Mouse (Mus musculus) WW6 (cell line): ENCODE data around the gene Cnot10.
A peak's percentile ranks its signal among the peaks of the same experiment; 100 is the strongest.

Experiments
- DNase-seq: peaks from one replicate; pipeline ENCODE4 v3.0.0-alpha.2; 2013; ENCODE audit warnings: low read depth, low spot score

The Cnot10 gene

GRCm38 (mm10) chr9:114584183-114585016 lies 55.6 kb downstream of the Cnot10 start:
- peak; percentile 70 for DNase-seq

- peak; percentile 73 for DNase-seq
These were observed 56.2 kb downstream of the Cnot10 start for GRCm38 (mm10) chr9:114583812-114584182.

- DNase-seq, result no peak
These were observed 61.3 kb downstream of the Cnot10 start for GRCm38 (mm10) chr9:114578646-114579045.

GRCm38 (mm10) chr9:114576001-114576400 lies 64.0 kb downstream of the Cnot10 start:
- no peak for DNase-seq

GRCm38 (mm10) chr9:114573528-114573927 lies 66.5 kb downstream of the Cnot10 start:
- no peak for DNase-seq

GRCm38 (mm10) chr9:114568682-114569474 lies 71.1 kb downstream of the Cnot10 start:
- DNase-seq, result no peak

GRCm38 (mm10) chr9:114564667-114565066 lies 75.3 kb downstream of the Cnot10 start:
- DNase-seq, result no peak

- no peak for DNase-seq
These were observed 76.0 kb downstream of the Cnot10 start, which contains the start of gene Trim71 for GRCm38 (mm10) chr9:114563761-114564606. Gene Trim71, minus strand, starts transcription at chr9:114564369.

- DNase-seq, result no peak
These were observed 76.8 kb downstream of the Cnot10 start for GRCm38 (mm10) chr9:114562919-114563751.

- no peak for DNase-seq
These were observed 77.7 kb downstream of the Cnot10 start for GRCm38 (mm10) chr9:114562031-114562918.

- DNase-seq, result no peak
These were observed 78.4 kb downstream of the Cnot10 start for GRCm38 (mm10) chr9:114561671-114561971.

- DNase-seq, result no peak
These were observed 79.0 kb downstream of the Cnot10 start for GRCm38 (mm10) chr9:114560771-114561670.

GRCm38 (mm10) chr9:114560141-114560540 lies 79.8 kb downstream of the Cnot10 start:
- no peak for DNase-seq

- no peak for DNase-seq
These were observed 82.9 kb downstream of the Cnot10 start for GRCm38 (mm10) chr9:114557086-114557485.

GRCm38 (mm10) chr9:114556276-114556855 lies 83.6 kb downstream of the Cnot10 start:
- no peak for DNase-seq

- DNase-seq, result no peak
These were observed 85.5 kb downstream of the Cnot10 start for GRCm38 (mm10) chr9:114554355-114554979.

- DNase-seq, result no peak
These were observed 86.2 kb downstream of the Cnot10 start for GRCm38 (mm10) chr9:114553828-114554227.

- DNase-seq, result no peak
These were observed 90.0 kb downstream of the Cnot10 start for GRCm38 (mm10) chr9:114550033-114550432.
